Mouse (Mus musculus) erythroblast, embryonic 14.5 days (primary cell): ENCODE data around the gene Pard3.

ENCODE experiments used
- GATA1 ChIP-seq: IDR thresholded peaks from 2 replicates; pipeline ENCODE4 v1.6.1; 2012; ENCODE audit warnings: low read length, inconsistent platforms, mixed read lengths
- TAL1 ChIP-seq: IDR thresholded peaks from 3 replicates; pipeline ENCODE4 v1.6.1; 2012; ENCODE audit warnings: low read length, inconsistent platforms, mixed read lengths

- TF ChIP-seq TAL1, result no peak
- no peak for TF ChIP-seq GATA1
Measured at GRCm38 (mm10) chr8:127324836-127325570, 261.3 kb downstream of the Pard3 start.
